Mouse (Mus musculus): ENCODE results near the gene Hk2. TPM values are rescaled to one million over a fixed set of nuclear protein-coding genes. Genes with fewer than 3 reads are reported as not detected.

The Hk2 gene
- polyA plus RNA-seq (2015; fragmentation: Nextera tagmentation; extraction: Ambion mirVana), result 6.0 and 6.7 TPM in 2 replicates

DNA sequence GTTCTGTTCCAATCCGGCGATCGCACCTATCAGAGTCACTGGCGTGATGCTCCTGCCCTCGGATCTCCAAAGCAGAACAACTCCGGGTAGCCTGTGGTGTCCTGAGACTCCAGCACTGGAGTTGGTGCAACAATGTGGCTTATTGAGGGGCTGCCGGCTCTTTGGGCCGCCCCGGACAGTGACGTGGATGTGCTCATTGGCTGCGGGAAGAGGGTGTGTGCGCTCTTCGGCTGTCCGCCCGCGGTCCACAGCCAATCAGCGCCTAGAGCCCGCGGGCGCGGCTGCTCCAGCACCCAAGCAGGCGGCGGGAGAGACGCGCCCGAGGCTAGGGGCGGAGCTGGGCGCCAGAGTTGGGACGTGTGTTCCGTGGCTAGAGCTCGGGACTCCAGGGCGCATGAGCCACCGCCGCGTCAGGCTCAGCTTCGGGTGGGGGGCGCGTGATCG, at the start of gene Hk2:
Gene Hk2, minus strand, starts transcription at position 134 of the 444 bp plus-strand sequence.
- peak within 1 kb of the TSS; percentile 66 for H3K4me3 ChIP-seq (replicated peaks)
- H3K4me1 ChIP-seq (replicated peaks), result peaks cover 64% of the 10 kb centered on the region
- peak; percentile 87 for DNase-seq
- peak within 1 kb of the TSS; percentile 90 for H3K4me2 ChIP-seq
- under 1% methylated on average over 39 of the region's 39 CpGs for WGBS (ENCODE audit: insufficient replicate concordance)
- peak within 1 kb of the TSS; percentile 69 for H3K9ac ChIP-seq
- H3K36me3 ChIP-seq, result no peaks in the 10 kb centered on the region
- H3K9me3 ChIP-seq (replicated peaks), result no peaks in the 10 kb centered on the region
- peaks cover 11% of the 10 kb centered on the region for H3K27me3 ChIP-seq
- peak within 1 kb of the TSS; percentile 73 for H3K27ac ChIP-seq
- peak; percentile 98 for ATAC-seq (ENCODE audit: low read depth)

DNA sequence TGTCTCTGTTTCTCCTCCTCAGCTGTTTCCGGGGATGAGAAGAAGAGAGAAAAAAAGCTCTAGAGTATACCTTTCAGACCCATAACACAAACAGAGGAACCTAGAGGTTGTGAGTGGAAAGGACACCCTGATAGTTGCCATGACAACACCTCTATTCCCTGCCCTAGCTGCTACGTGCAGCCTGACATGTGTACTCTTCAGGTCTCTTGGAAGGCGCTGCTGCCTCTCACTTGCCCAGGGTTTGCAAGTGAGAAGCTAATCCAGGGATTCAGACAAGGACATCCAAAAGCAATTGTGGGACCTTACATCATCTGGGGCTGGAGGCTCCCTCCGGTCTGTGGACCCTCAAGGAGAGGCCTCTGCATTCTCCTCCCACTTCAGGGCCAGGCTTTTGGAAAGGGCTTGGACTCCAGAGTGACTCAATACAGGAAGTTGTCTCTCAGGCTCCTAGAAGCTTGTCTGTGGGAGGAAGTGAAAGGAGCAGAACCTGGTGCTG, 47.6 kb upstream of the Hk2 start:
- 8% methylated on average over 4 of the region's 4 CpGs for WGBS (ENCODE audit: insufficient replicate concordance)
- no peak overlapping the region for H3K4me3 ChIP-seq (replicated peaks)
- no peak overlapping the region for H3K9ac ChIP-seq
- DNase-seq, result peak; percentile 47
- no peaks in the 10 kb centered on the region for H3K27me3 ChIP-seq
- peak; percentile 68 for ATAC-seq (ENCODE audit: low read depth)
- peaks cover 51% of the 10 kb centered on the region for H3K4me1 ChIP-seq (replicated peaks)
- H3K9me3 ChIP-seq (replicated peaks), result no peaks in the 10 kb centered on the region
- H3K36me3 ChIP-seq, result no peaks in the 10 kb centered on the region
- H3K27ac ChIP-seq, result no peak overlapping the region
- 0 out of 2 replicates have a peak overlapping the region, but pooled peaks have one; percentile 12 for H3K4me2 ChIP-seq

DNA sequence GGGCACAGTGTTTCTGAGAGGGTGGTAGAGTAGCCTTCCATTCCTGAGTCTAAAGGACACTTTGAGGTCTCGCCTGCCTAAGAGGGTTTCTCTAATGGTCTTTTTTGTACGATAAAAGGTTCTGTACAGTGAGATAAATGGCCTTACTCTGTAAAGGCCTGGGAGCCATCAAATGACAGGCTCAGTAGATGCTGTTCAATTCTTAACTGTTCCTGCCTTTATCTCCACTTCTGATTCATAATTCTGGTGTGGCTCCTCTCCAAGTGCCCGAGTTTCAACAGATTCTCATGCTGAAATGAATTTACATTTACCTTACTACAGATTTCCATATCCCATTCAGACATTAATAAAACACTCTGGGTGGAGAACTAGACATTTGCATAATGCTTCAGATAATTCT, 46.5 kb upstream of the Hk2 start:
- Histone ChIP-seq H3K9ac (no peak overlapping the region), H3K36me3 (no peaks in the 10 kb centered on the region), H3K9me3 (replicated peaks) (no peaks in the 10 kb centered on the region), H3K27ac (no peak overlapping the region), H3K4me2 (no peak overlapping the region), H3K27me3 (no peaks in the 10 kb centered on the region), H3K4me3 (replicated peaks) (no peak overlapping the region), H3K4me1 (replicated peaks) (peaks cover 51% of the 10 kb centered on the region)
- WGBS (ENCODE audit: insufficient replicate concordance), result 35% methylated on average over 3 of the region's 3 CpGs
- ATAC-seq (ENCODE audit: low read depth), result no peak
- DNase-seq, result no peak

DNA sequence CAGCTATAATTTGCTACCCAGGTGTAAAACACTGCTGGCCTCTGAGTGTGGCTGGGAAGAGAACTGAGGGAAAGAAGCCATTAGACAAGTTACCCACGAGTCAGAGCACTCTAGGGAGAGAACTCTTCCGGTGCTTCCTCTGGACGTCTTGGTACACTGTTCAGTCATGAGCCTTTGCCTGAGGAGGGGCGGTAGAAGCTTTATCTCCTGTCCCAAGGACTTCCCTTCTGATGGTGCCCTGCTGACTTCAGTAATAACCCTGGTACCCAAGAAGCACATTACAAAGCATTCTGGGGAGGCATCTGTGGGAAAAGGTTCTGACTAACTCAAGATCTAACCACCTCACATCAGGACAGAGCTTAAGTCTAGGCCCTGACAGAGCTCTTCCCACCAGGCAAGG, 40.6 kb upstream of the Hk2 start:
- WGBS (ENCODE audit: insufficient replicate concordance), result 20% methylated on average over 4 of the region's 4 CpGs
- H3K4me2 ChIP-seq, result no peak overlapping the region
- H3K36me3 ChIP-seq, result no peaks in the 10 kb centered on the region
- no peaks in the 10 kb centered on the region for H3K27me3 ChIP-seq
- DNase-seq, result no peak
- H3K9ac ChIP-seq, result no peak overlapping the region
- no peak overlapping the region for H3K4me3 ChIP-seq (replicated peaks)
- H3K9me3 ChIP-seq (replicated peaks), result no peaks in the 10 kb centered on the region
- peaks cover 11% of the 10 kb centered on the region for H3K4me1 ChIP-seq (replicated peaks)
- no peak overlapping the region for H3K27ac ChIP-seq
- ATAC-seq (ENCODE audit: low read depth), result peak; percentile 50; the same call in 1 of the 2 replicates

GRCm38 (mm10) chr6:82807984-82808700, 33.9 kb upstream of the Hk2 start:
- Histone ChIP-seq H3K4me1 (replicated peaks) (no peaks in the 10 kb centered on the region; the same call in 1 of the 2 replicates), H3K9me3 (replicated peaks) (no peaks in the 10 kb centered on the region), H3K4me2 (no peak overlapping the region), H3K36me3 (no peaks in the 10 kb centered on the region), H3K9ac (no peak overlapping the region), H3K4me3 (replicated peaks) (no peak overlapping the region), H3K27me3 (no peaks in the 10 kb centered on the region), H3K27ac (no peak overlapping the region)
- 69% methylated on average over 7 of the region's 7 CpGs for WGBS (ENCODE audit: insufficient replicate concordance)
- ATAC-seq (ENCODE audit: low read depth), result no peak
- no peak for DNase-seq

DNA sequence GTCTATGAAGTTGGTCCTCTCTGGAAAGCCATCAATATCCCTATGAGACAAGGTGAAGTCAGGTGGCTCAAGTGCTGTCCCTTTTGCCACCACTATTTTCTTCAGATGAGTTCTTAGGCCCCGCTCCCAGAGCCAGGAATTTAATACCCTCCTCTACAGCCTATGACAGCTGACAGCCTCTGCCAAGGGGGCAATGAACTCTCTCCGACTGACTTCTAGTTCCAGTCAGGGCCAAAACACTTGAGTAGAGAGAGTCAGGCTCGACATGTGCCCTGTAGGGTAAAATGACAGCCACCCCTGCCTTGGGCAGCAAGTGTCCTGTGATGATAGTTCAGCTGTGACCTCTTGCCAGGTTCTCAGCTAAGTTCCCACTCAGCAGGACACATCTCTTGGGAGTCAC, 32.7 kb upstream of the Hk2 start:
- Histone ChIP-seq H3K4me2 (no peak overlapping the region), H3K9ac (no peak overlapping the region), H3K36me3 (no peaks in the 10 kb centered on the region), H3K27ac (no peak overlapping the region), H3K4me1 (replicated peaks) (no peaks in the 10 kb centered on the region; the same call in 1 of the 2 replicates), H3K4me3 (replicated peaks) (no peak overlapping the region), H3K9me3 (replicated peaks) (no peaks in the 10 kb centered on the region), H3K27me3 (no peaks in the 10 kb centered on the region)
- DNase-seq, result no peak
- 46% methylated on average over 3 of the region's 3 CpGs for WGBS (ENCODE audit: insufficient replicate concordance)
- ATAC-seq (ENCODE audit: low read depth), result no peak

GRCm38 (mm10) chr6:82806503-82806902, 32.2 kb upstream of the Hk2 start:
- no peak overlapping the region for H3K27ac ChIP-seq
- ATAC-seq (ENCODE audit: low read depth), result no peak
- WGBS (ENCODE audit: insufficient replicate concordance), result 69% methylated on average over 6 of the region's 6 CpGs
- no peaks in the 10 kb centered on the region for H3K36me3 ChIP-seq
- no peaks in the 10 kb centered on the region for H3K9me3 ChIP-seq (replicated peaks)
- no peak overlapping the region for H3K9ac ChIP-seq
- no peak overlapping the region for H3K4me3 ChIP-seq (replicated peaks)
- no peaks in the 10 kb centered on the region for H3K27me3 ChIP-seq
- no peak for DNase-seq
- no peak overlapping the region for H3K4me2 ChIP-seq
- no peaks in the 10 kb centered on the region; the same call in 1 of the 2 replicates for H3K4me1 ChIP-seq (replicated peaks)

DNA sequence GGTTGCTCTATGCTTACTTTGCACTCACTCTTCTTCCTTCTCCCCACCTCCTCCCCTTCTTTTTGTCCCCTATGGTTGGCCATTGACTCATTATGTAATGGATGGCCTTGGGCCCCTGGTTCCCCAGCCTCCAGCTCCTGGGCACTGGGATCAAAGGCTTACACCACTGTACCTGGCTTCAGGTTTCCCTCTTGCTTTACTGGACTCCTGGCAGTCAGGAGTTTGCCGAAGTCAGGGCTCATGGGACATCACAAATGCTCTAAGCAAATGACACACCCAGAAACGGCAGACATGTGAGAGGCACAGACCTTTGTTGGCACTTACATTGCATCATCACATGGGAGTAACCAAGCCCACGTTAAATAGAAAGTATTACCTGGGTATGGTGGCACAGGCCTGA, 31.6 kb upstream of the Hk2 start:
- H3K9ac ChIP-seq, result no peak overlapping the region
- peak; percentile 29; the same call in 1 of the 2 replicates for ATAC-seq (ENCODE audit: low read depth)
- no peaks in the 10 kb centered on the region for H3K9me3 ChIP-seq (replicated peaks)
- no peak overlapping the region for H3K4me3 ChIP-seq (replicated peaks)
- H3K36me3 ChIP-seq, result no peaks in the 10 kb centered on the region
- no peaks in the 10 kb centered on the region for H3K27me3 ChIP-seq
- no peak overlapping the region for H3K4me2 ChIP-seq
- no peaks in the 10 kb centered on the region; the same call in 1 of the 2 replicates for H3K4me1 ChIP-seq (replicated peaks)
- H3K27ac ChIP-seq, result no peak overlapping the region
- WGBS (ENCODE audit: insufficient replicate concordance), result 54% methylated on average over 3 of the region's 3 CpGs
- no peak for DNase-seq

- Histone ChIP-seq H3K9ac (no peak overlapping the region), H3K36me3 (no peaks in the 10 kb centered on the region), H3K27ac (no peak overlapping the region), H3K4me2 (no peak overlapping the region), H3K4me3 (replicated peaks) (no peak overlapping the region), H3K4me1 (replicated peaks) (no peaks in the 10 kb centered on the region; the same call in 1 of the 2 replicates), H3K9me3 (replicated peaks) (no peaks in the 10 kb centered on the region), H3K27me3 (no peaks in the 10 kb centered on the region)
- WGBS (ENCODE audit: insufficient replicate concordance), result 56% methylated on average over 3 of the region's 3 CpGs
- ATAC-seq (ENCODE audit: low read depth) (no peak), DNase-seq (no peak)
These were observed 30.7 kb upstream of the Hk2 start for GRCm38 (mm10) chr6:82804984-82805383.

GRCm38 (mm10) chr6:82798202-82798737, 24.0 kb upstream of the Hk2 start:
- ATAC-seq (ENCODE audit: low read depth) (no peak), DNase-seq (no peak)
- H3K27ac ChIP-seq, result no peak overlapping the region
- no peak overlapping the region for H3K9ac ChIP-seq
- no peaks in the 10 kb centered on the region for H3K36me3 ChIP-seq
- H3K4me3 ChIP-seq (replicated peaks), result no peak overlapping the region
- 27% methylated on average over 3 of the region's 3 CpGs for WGBS (ENCODE audit: insufficient replicate concordance)
- no peaks in the 10 kb centered on the region for H3K27me3 ChIP-seq
- no peaks in the 10 kb centered on the region for H3K9me3 ChIP-seq (replicated peaks)
- no peak overlapping the region for H3K4me2 ChIP-seq
- H3K4me1 ChIP-seq (replicated peaks), result peaks cover 9% of the 10 kb centered on the region

DNA sequence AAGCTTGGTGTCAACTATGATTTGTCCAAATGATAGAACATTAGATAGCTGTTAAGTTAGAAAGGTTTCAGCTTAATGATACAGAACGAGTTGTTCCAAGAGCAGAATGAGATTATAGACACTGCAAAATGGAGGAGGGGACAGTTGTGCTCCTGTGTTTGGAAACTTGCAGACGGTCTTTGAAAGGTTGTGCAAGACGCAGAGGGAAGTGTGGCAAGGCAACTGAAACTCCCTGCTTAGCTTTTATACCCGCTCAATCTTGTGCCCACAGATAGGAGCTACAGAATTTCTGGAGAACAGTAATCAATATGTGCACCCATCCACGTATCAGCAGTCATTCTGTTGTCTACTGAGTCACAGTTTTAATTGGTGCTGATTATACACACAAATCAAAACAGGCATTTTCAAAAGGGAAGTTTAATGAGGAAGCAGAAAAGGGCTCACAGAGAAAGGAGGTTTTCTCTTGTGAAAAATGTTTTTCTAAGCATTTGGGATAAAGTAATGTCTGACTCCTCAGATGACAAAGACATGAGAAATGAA, 23.1 kb upstream of the Hk2 start:
- Histone ChIP-seq H3K4me3 (replicated peaks) (no peak overlapping the region), H3K9me3 (replicated peaks) (no peaks in the 10 kb centered on the region), H3K9ac (no peak overlapping the region), H3K27ac (0 out of 2 replicates have a peak overlapping the region, but pooled peaks have one; percentile 1), H3K4me2 (no peak overlapping the region), H3K4me1 (replicated peaks) (peaks cover 9% of the 10 kb centered on the region), H3K36me3 (no peaks in the 10 kb centered on the region), H3K27me3 (no peaks in the 10 kb centered on the region)
- WGBS (ENCODE audit: insufficient replicate concordance), result 15% methylated on average over 5 of the region's 5 CpGs
- DNase-seq, result no peak
- ATAC-seq (ENCODE audit: low read depth), result no peak
